Mouse (Mus musculus) lung, postnatal 0 days (tissue): ENCODE data around the gene Stard10.

ENCODE experiments used
- CTCF ChIP-seq: IDR thresholded peaks from 2 replicates; pipeline ENCODE4 v1.5.1; 2016; ENCODE audit warnings: antibody characterized with exemption, mild to moderate bottlenecking
- EP300 ChIP-seq: IDR thresholded peaks from 2 replicates; pipeline ENCODE4 v1.6.1; 2016; ENCODE audit warnings: antibody characterized with exemption, mild to moderate bottlenecking, control low read depth

- TF ChIP-seq CTCF (no peak), EP300 (no peak)
Observed at GRCm38 (mm10) chr7:101354423-101354822, 37.5 kb downstream of the Stard10 start.
